ENCODE assay signal across 8 mouse cellular contexts in genomic region chr2:32287923-32288367, GRCm38 (mm10). TPM values are rescaled to one million over a fixed set of nuclear protein-coding genes. Genes with fewer than 3 reads are reported as not detected.
DNase-seq lines count a peak whose midpoint lies in the region; ATAC-seq lines count a peak whose summit lies in the region.

TSS of gene Swi5 (minus strand) at chr2:32288075.

- H3K27ac ChIP-seq in hindbrain, embryonic 12.5 days = peak within 1 kb of the TSS; percentile 79

- WGBS in hindbrain, embryonic 12.5 days = under 1% methylated on average over 40 of the region's 41 CpGs

- peaks cover 27% of the 10 kb centered on the region for H3K36me3 ChIP-seq in hindbrain, embryonic 12.5 days

- DNase-seq in NIH3T3 (ENCODE audit: low read depth) = peak; percentile 100
- peak; percentile 100 for DNase-seq in cerebellum, postnatal 10 days
- peak; percentile 97 for DNase-seq in frontal cortex, postnatal 10 days (ENCODE audit: low spot score in 2 of 2)
- peak; percentile 96 to 98 for DNase-seq in layer of hippocampus, postnatal 14 days (ENCODE audit: low spot score in 2 of 2)
- peak; percentile 99 for DNase-seq in lung, postnatal 14 days
- DNase-seq in retina, adult 2 months (ENCODE audit: low read depth, low spot score) = peak; percentile 99
- DNase-seq in thymus, postnatal 36 days = peak; percentile 98

- peak within 1 kb of the TSS; percentile 96 for H3K4me2 ChIP-seq in hindbrain, embryonic 12.5 days (replicated peaks)

- peak within 1 kb of the TSS; percentile 95 for H3K9ac ChIP-seq in hindbrain, embryonic 12.5 days

- peak; percentile 99 for ATAC-seq in hindbrain, embryonic 12.5 days (ENCODE audit: low FRiP score)

- H3K27me3 ChIP-seq in hindbrain, embryonic 12.5 days = no peaks in the 10 kb centered on the region

- H3K4me1 ChIP-seq in hindbrain, embryonic 12.5 days = peaks cover 20% of the 10 kb centered on the region

- H3K4me3 ChIP-seq in hindbrain, embryonic 12.5 days = peak within 1 kb of the TSS; percentile 93

- no peaks in the 10 kb centered on the region for H3K9me3 ChIP-seq in hindbrain, embryonic 12.5 days (replicated peaks)

RNA-seq across cellular contexts. Expression of gene Swi5, which starts in this region (rescaled TPM):
- polyA plus RNA-seq in hindbrain, embryonic 12.5 days (2016; fragmentation: Nextera tagmentation; extraction: Ambion mirVana) = 380 and 382 TPM in 2 replicates
- total RNA-seq in layer of hippocampus, postnatal 14 days (2021) = 100 to 1,000 TPM; 210 to 223 TPM

Comparison
In these comparisons a context has a peak if more than half of its experiments do, and no peak if none do; other contexts are left out.
1. Peak in every context shown above with its lines: DNase-seq, ATAC-seq, H3K4me3 ChIP-seq and H3K27ac ChIP-seq.